Comparison of ENCODE assay signal across 8 mouse cellular contexts in the genomic region with DNA sequence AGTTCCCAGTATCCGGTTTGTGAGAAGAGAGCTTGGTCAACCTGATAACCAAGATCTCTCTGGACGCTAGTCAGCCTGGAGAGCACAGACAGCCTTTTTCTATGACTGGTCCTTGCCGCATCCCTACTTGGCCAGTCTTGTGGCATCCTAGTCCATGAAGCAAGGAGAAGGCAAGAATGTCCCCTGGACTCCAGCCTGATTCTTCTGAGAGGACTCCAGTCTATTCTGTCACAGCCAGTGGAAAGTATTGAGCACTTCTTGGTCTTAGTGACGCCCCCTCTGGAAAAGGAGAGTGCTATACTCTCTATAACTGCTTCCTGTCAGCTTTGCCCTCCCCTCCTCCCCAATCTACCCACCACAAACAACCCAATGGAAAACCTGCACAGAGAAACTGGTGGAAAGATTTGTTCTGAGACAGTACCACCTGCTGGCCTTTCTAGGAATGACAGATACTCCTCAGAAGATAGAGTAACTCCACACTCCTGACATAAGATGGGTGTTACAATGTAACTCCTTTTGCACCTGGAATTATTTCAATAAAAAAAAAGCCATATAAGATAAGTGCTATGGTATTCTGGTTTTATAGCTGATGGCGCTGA. TPM values are rescaled to one million over a fixed set of nuclear protein-coding genes. Genes with fewer than 3 reads are reported as not detected.
A peak's percentile ranks its signal among the peaks of the same experiment; 100 is the strongest.
DNase-seq lines count a peak whose midpoint lies in the region; TF ChIP-seq lines count a peak whose summit lies in the region.

No protein-coding gene starts in this region.

- H3K9me3 ChIP-seq in midbrain, embryonic 10.5 days (replicated peaks): no peaks in the 10 kb centered on the region

- DNase-seq in adrenal gland, postnatal 10 days: peak; percentile 57
- DNase-seq in adrenal gland, adult 18-20 months (ENCODE audit: low spot score in 2 of 2): no peak
- DNase-seq in left cerebral cortex, adult 2 months (ENCODE audit: extremely low spot score in 1 of 2, low spot score in 2 of 2): peak; percentile 63 to 67
- no peak for DNase-seq in left cerebral cortex, adult 11 months (ENCODE audit: low spot score)
- DNase-seq in c-Kit-positive CD71-positive TER-119-negative erythroid progenitor cells, embryonic 14.5 days (ENCODE audit: low read depth): peak; percentile 22
- DNase-seq in heart, postnatal 4 days: peak; percentile 68
- DNase-seq in midbrain, embryonic 10.5 days (ENCODE audit: low spot score): no peak
- no peak for DNase-seq in urinary bladder, adult 2 months (ENCODE audit: low spot score)

- no peak overlapping the region for H3K4me3 ChIP-seq in left cerebral cortex, adult 2 months
- H3K4me3 ChIP-seq in midbrain, embryonic 10.5 days: no peak overlapping the region

- intact Hi-C loops in left cerebral cortex, adult 2 months (cut with DNase I): loop anchor here (2.0 to 10.0 kb wide), 4 partner anchors 213 to 511 kb away; no protein-coding TSS in a partner anchor

- H3K4me1 ChIP-seq in midbrain, embryonic 10.5 days: peaks cover 26% of the 10 kb centered on the region

- no peaks in the 10 kb centered on the region for H3K27me3 ChIP-seq in midbrain, embryonic 10.5 days (ENCODE audit: low read depth, poor library complexity, severe bottlenecking)

- TF ChIP-seq CTCF in left cerebral cortex, adult 2 months (IDR thresholded peaks at IDR 0.05): peak; percentile 73

- H3K27ac ChIP-seq in left cerebral cortex, adult 2 months: peak overlapping the region; percentile 88
- H3K27ac ChIP-seq in midbrain, embryonic 10.5 days (replicated peaks): peak overlapping the region; percentile 74; the same call in 1 of the 2 replicates

- 67% methylated on average over 5 of the region's 5 CpGs for WGBS in midbrain, embryonic 10.5 days

- H3K36me3 ChIP-seq in midbrain, embryonic 10.5 days: no peaks in the 10 kb centered on the region

RNA-seq across cellular contexts. Expression of a gene that starts 18.5 kb away (rescaled TPM):
- 10 to 100 TPM; 18.1 to 22.3 TPM for total RNA-seq in adrenal gland, postnatal 10 days (2021)
- total RNA-seq in adrenal gland, adult 18-20 months (2021): 10 to 100 TPM; 10.5 to 14.8 TPM
- total RNA-seq in left cerebral cortex, adult 2 months (2021): 100 to 1,000 TPM; 178 to 185 TPM
- total RNA-seq in heart, postnatal 4 days (2021): 10 to 100 TPM; 16.2 to 16.9 TPM
- 12.8 and 16.2 TPM in 2 replicates for polyA plus RNA-seq in midbrain, embryonic 10.5 days (2016; fragmentation: Nextera tagmentation; extraction: Ambion mirVana)
- 4.9 and 7.9 TPM in 2 replicates for polyA plus RNA-seq in urinary bladder, adult 2 months (2012; rRNA removed)

Comparison
In these comparisons a context has a peak if more than half of its experiments do, and no peak if none do; other contexts are left out.
1. DNase-seq: peak in adrenal gland, postnatal 10 days (single experiment), left cerebral cortex, adult 2 months (2 of 2), c-Kit-positive CD71-positive TER-119-negative erythroid progenitor cells, embryonic 14.5 days (single experiment) and heart, postnatal 4 days (single experiment); none in adrenal gland, adult 18-20 months (0 of 2), left cerebral cortex, adult 11 months (single experiment), midbrain, embryonic 10.5 days (single experiment) and urinary bladder, adult 2 months (single experiment).
2. RNA of a gene that starts 18.5 kb away (total RNA-seq): 178 to 185 TPM in left cerebral cortex, adult 2 months; 18.1 to 22.3 TPM in adrenal gland, postnatal 10 days, 16.2 to 16.9 TPM in heart, postnatal 4 days and 10.5 to 14.8 TPM in adrenal gland, adult 18-20 months; every median in the first group is over 4 times any median in the second.